Mouse (Mus musculus) liver, embryonic 14.5 days (tissue): ENCODE measurements around the gene Ankrd34a.

Experiments used
- CTCF ChIP-seq: IDR thresholded peaks from 2 replicates; pipeline ENCODE4 v1.5.1; 2016; ENCODE audit warnings: antibody characterized with exemption, low read depth, control low read depth
- EP300 ChIP-seq: IDR thresholded peaks from 2 replicates; pipeline ENCODE4 v1.6.1; 2016; ENCODE audit warnings: antibody characterized with exemption, low read depth

- TF ChIP-seq CTCF, result no peak
- TF ChIP-seq EP300, result no peak
Observed at GRCm38 (mm10) chr3:96568605-96569004, 27.8 kb upstream of the Ankrd34a start.
